Mouse (Mus musculus): ENCODE results near the gene Tmub2.

DNA sequence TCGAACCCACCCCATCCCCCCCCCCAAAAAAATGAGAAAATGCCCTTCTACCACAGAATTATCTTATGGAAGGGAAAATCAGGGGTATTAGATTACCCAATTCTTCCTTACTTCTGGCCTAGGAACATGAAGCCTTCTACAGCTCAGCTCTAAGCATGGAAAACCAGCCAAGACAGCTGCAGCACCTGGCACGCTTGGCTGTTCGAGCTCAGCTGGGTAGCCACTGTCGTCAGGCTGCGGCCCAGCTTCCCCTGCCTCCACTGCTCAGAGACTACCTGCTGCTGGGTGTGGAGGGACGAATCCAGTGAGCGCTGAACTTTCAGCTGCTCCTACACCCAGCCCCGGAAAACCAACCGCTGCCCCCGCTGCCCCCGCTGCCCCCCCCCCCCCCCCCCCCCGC, 7.0 kb upstream of the Tmub2 start:
- TF ChIP-seq CTCF (IDR thresholded peaks at IDR 0.05; ENCODE audit: control insufficient read depth, insufficient read depth, insufficient read length) (no peak), USF1 (IDR thresholded peaks at IDR 0.05; ENCODE audit: low read depth) (no peak), MYOG (IDR thresholded peaks at IDR 0.05; ENCODE audit: control insufficient read depth, extremely low read depth, insufficient read length) (no peak), FOSL1 (IDR thresholded peaks at IDR 0.05; ENCODE audit: insufficient read depth, low read length, poor library complexity, severe bottlenecking) (no peak)

Measured in C2C12 (cell line).